Mouse (Mus musculus) MEL (cell line): Measurements from ENCODE around the gene Slamf8. TPM values are rescaled to one million over a fixed set of nuclear protein-coding genes. Genes with fewer than 3 reads are reported as not detected.

Source experiments
- DNase-seq: peaks from one replicate; pipeline ENCODE4 v3.0.0; 2011; ENCODE audit warnings: low read depth, low spot score
- H3K27ac ChIP-seq: 2 replicates; pipeline ENCODE4 v1.5.1; 2012; ENCODE audit warnings: low read depth, mild to moderate bottlenecking, control low read depth, low read length, moderate library complexity; ENCODE audit not compliant: control insufficient read depth
- H3K27me3 ChIP-seq, 2 experiments: fragments of 150-350 bp in 1 of 2; sonication (generic) in 1 of 2; 2 replicates each; pipeline ENCODE4 v1.6.1; 2012; ENCODE audit warnings: low read length in 2 of 2, mild to moderate bottlenecking in 2 of 2, improper control_type of control experiment in 1 of 2, moderate library complexity in 1 of 2; ENCODE audit not compliant: insufficient read depth in 2 of 2, control insufficient read depth in 1 of 2
- H3K36me3 ChIP-seq, 2 experiments: 2 replicates each; pipeline ENCODE4 v1.6.1; 2012 to 2014; ENCODE audit warnings: low read length in 2 of 2, improper control_type of control experiment in 1 of 2, inconsistent platforms in 1 of 2, mild to moderate bottlenecking in 1 of 2; ENCODE audit not compliant: insufficient read depth in 2 of 2, control insufficient read depth in 1 of 2
- H3K4me1 ChIP-seq, 2 experiments: fragments of 150-350 bp in 1 of 2; sonication (generic) in 1 of 2; 2 replicates each; pipeline ENCODE4 v1.6.1; 2012; ENCODE audit warnings: low read length in 2 of 2, improper control_type of control experiment in 1 of 2, mild to moderate bottlenecking in 1 of 2; ENCODE audit not compliant: insufficient read depth in 2 of 2, control insufficient read depth in 1 of 2
- H3K4me3 ChIP-seq, 2 experiments: fragments of 150-350 bp in 1 of 2; sonication (generic) in 1 of 2; 2 replicates each; pipeline ENCODE4 v1.5.1; 2012; ENCODE audit warnings: low read depth in 2 of 2, low read length in 2 of 2, mild to moderate bottlenecking in 2 of 2, moderate library complexity in 2 of 2, control low read depth in 1 of 2, improper control_type of control experiment in 1 of 2; ENCODE audit not compliant: control insufficient read depth in 1 of 2, insufficient read depth in 1 of 2
- H3K79me2 ChIP-seq: 2 replicates; pipeline ENCODE4 v1.6.1; 2012; ENCODE audit warnings: mild to moderate bottlenecking, low read length, moderate library complexity; ENCODE audit not compliant: control insufficient read depth, poor library complexity, insufficient read depth
- H3K9ac ChIP-seq: 2 replicates; pipeline ENCODE4 v1.6.1; 2012; ENCODE audit warnings: low read depth, mild to moderate bottlenecking, control low read depth, low read length, moderate library complexity; ENCODE audit not compliant: control insufficient read depth, poor library complexity, severe bottlenecking
- H3K9me3 ChIP-seq: fragments of 150-350 bp; sonication (generic); replicated peaks from 2 replicates; pipeline ENCODE4 v1.6.1; 2012; ENCODE audit warnings: mild to moderate bottlenecking, low read length, improper control_type of control experiment, moderate library complexity; ENCODE audit not compliant: insufficient read depth
- BHLHE40 ChIP-seq: IDR thresholded peaks from 2 replicates; pipeline ENCODE4 v1.6.1; 2012; ENCODE audit warnings: low read depth, mild to moderate bottlenecking, inconsistent platforms, low read length, improper control_type of control experiment, borderline replicate concordance
- CHD1 ChIP-seq: IDR thresholded peaks from 2 replicates; pipeline ENCODE4 v1.6.1; 2012; ENCODE audit warnings: low read depth, mild to moderate bottlenecking, inconsistent platforms, low read length, improper control_type of control experiment
- CTCF ChIP-seq, 3 experiments: IDR thresholded peaks in 2 of 3; conservative IDR thresholded peaks in 1 of 3; 2 replicates each; pipeline ENCODE4 v1.5.1; 2011 to 2012; ENCODE audit warnings: low read length in 3 of 3, low read depth in 2 of 3, mild to moderate bottlenecking in 2 of 3, improper control_type of control experiment in 1 of 3, inconsistent platforms in 1 of 3, mixed read lengths in 1 of 3, moderate library complexity in 1 of 3; ENCODE audit not compliant: control insufficient read depth in 1 of 3, insufficient read depth in 1 of 3, poor library complexity in 1 of 3, severe bottlenecking in 1 of 3
- E2F4 ChIP-seq: IDR thresholded peaks from 2 replicates; pipeline ENCODE4 v1.6.1; 2011; ENCODE audit warnings: low read depth, low read length, improper control_type of control experiment, borderline replicate concordance
- ELF1 ChIP-seq: IDR thresholded peaks from 2 replicates; pipeline ENCODE4 v1.6.1; 2014; ENCODE audit warnings: low read depth, mild to moderate bottlenecking, inconsistent platforms, low read length, improper control_type of control experiment, moderate library complexity
- GATA1 ChIP-seq: IDR thresholded peaks from 2 replicates; pipeline ENCODE4 v1.6.1; 2011; ENCODE audit warnings: low read depth, low read length, improper control_type of control experiment
- HCFC1 ChIP-seq: IDR thresholded peaks from 2 replicates; pipeline ENCODE4 v1.6.1; 2012; ENCODE audit warnings: low read depth, mild to moderate bottlenecking, inconsistent platforms, low read length, improper control_type of control experiment, moderate library complexity
- KAT2A ChIP-seq: conservative IDR thresholded peaks from 2 replicates; pipeline ENCODE4 v1.6.1; 2012; ENCODE audit warnings: low read depth, low read length, improper control_type of control experiment, inconsistent platforms
- MAX ChIP-seq: IDR thresholded peaks from 2 replicates; pipeline ENCODE4 v1.6.1; 2011; ENCODE audit warnings: low read length, improper control_type of control experiment
- MAZ ChIP-seq: IDR thresholded peaks from 2 replicates; pipeline ENCODE4 v1.6.1; 2012; ENCODE audit warnings: low read depth, mild to moderate bottlenecking, inconsistent platforms, low read length, improper control_type of control experiment
- MXI1 ChIP-seq: IDR thresholded peaks from 2 replicates; pipeline ENCODE4 v1.6.1; 2011; ENCODE audit warnings: mild to moderate bottlenecking, low read depth, low read length, improper control_type of control experiment
- MYB ChIP-seq: IDR thresholded peaks from 2 replicates; pipeline ENCODE4 v1.6.1; 2011; ENCODE audit warnings: mild to moderate bottlenecking, low read depth, low read length, improper control_type of control experiment
- MYC ChIP-seq: IDR thresholded peaks from 2 replicates; pipeline ENCODE4 v1.6.1; 2011; ENCODE audit warnings: low read depth, mild to moderate bottlenecking, low read length, improper control_type of control experiment, moderate library complexity
- NELFE ChIP-seq: IDR thresholded peaks from 2 replicates; pipeline ENCODE4 v1.6.1; 2011; ENCODE audit warnings: low read depth, low read length, improper control_type of control experiment
- NRF1 ChIP-seq: IDR thresholded peaks from 2 replicates; pipeline ENCODE4 v1.6.1; 2014; ENCODE audit warnings: low read depth, mild to moderate bottlenecking, inconsistent platforms, low read length, improper control_type of control experiment, moderate library complexity; ENCODE audit not compliant: poor library complexity, insufficient read depth, severe bottlenecking
- POLR2A ChIP-seq, 2 experiments: IDR thresholded peaks; 2 replicates each; pipeline ENCODE4 v1.6.1; 2011 to 2012; ENCODE audit warnings: low read length in 2 of 2, mild to moderate bottlenecking in 2 of 2, control low read depth in 1 of 2, improper control_type of control experiment in 1 of 2, low read depth in 1 of 2, moderate library complexity in 1 of 2; ENCODE audit not compliant: control insufficient read depth in 1 of 2, insufficient read depth in 1 of 2, poor library complexity in 1 of 2
- POLR2AphosphoS5 ChIP-seq: IDR thresholded peaks from 2 replicates; pipeline ENCODE4 v1.6.1; 2012; ENCODE audit warnings: low read depth, borderline replicate concordance, mild to moderate bottlenecking, inconsistent platforms, low read length, moderate library complexity, mixed read lengths
- RAD21 ChIP-seq: IDR thresholded peaks from 2 replicates; pipeline ENCODE4 v1.6.1; 2011; ENCODE audit warnings: mild to moderate bottlenecking, low read depth, low read length, improper control_type of control experiment
- SIN3A ChIP-seq: IDR thresholded peaks from 2 replicates; pipeline ENCODE4 v1.6.1; 2012; ENCODE audit warnings: low read length, improper control_type of control experiment, inconsistent platforms
- SMC3 ChIP-seq: IDR thresholded peaks from 2 replicates; pipeline ENCODE4 v1.6.1; 2011; ENCODE audit warnings: low read depth, low read length, improper control_type of control experiment
- TAL1 ChIP-seq: IDR thresholded peaks from 2 replicates; pipeline ENCODE4 v1.6.1; 2012; ENCODE audit warnings: mild to moderate bottlenecking, inconsistent platforms, low read length, moderate library complexity, mixed read lengths
- TCF12 ChIP-seq: IDR thresholded peaks from 2 replicates; pipeline ENCODE4 v1.6.1; 2014; ENCODE audit warnings: low read depth, mild to moderate bottlenecking, inconsistent platforms, low read length, improper control_type of control experiment, moderate library complexity
- USF1 ChIP-seq: IDR thresholded peaks from 2 replicates; pipeline ENCODE4 v1.6.1; 2014; ENCODE audit warnings: low read depth, mild to moderate bottlenecking, inconsistent platforms, low read length, improper control_type of control experiment, moderate library complexity
- ZC3H11A ChIP-seq: IDR thresholded peaks from 2 replicates; pipeline ENCODE4 v1.6.1; 2012; ENCODE audit warnings: low read depth, mild to moderate bottlenecking, inconsistent platforms, low read length, improper control_type of control experiment
- ZKSCAN1 ChIP-seq: IDR thresholded peaks from 2 replicates; pipeline ENCODE4 v1.6.1; 2012; ENCODE audit warnings: low read depth, mild to moderate bottlenecking, inconsistent platforms, low read length, improper control_type of control experiment, moderate library complexity
- ZNF384 ChIP-seq: IDR thresholded peaks from 2 replicates; pipeline ENCODE4 v1.6.1; 2012; ENCODE audit warnings: low read depth, mild to moderate bottlenecking, inconsistent platforms, low read length, improper control_type of control experiment
- polyA plus RNA-seq, 2 experiments: library from polyadenylated mRNA; stranded (reverse) in 1 of 2; unstranded in 1 of 2; fragments of >175 nt in 1 of 2; fragments of >200 nt in 1 of 2; gene quantifications; 2 replicates each; pipeline versions ENCODE4 v1.2.1 to v1.2.4; 2012; ENCODE audit warnings: low replicate concordance in 2 of 2, low read depth in 1 of 2; ENCODE audit not compliant: insufficient read length in 2 of 2, insufficient read depth in 1 of 2, missing spikeins in 1 of 2
- total RNA-seq: library from RNA; depleted of rRNA; stranded (reverse); fragments of 300-350 nt; gene quantifications from 2 replicates; pipeline ENCODE4 v1.2.3, GENCODE M21; 2012

The Slamf8 gene
- total and polyA plus RNA-seq, 3 experiments, result not detected

DNA sequence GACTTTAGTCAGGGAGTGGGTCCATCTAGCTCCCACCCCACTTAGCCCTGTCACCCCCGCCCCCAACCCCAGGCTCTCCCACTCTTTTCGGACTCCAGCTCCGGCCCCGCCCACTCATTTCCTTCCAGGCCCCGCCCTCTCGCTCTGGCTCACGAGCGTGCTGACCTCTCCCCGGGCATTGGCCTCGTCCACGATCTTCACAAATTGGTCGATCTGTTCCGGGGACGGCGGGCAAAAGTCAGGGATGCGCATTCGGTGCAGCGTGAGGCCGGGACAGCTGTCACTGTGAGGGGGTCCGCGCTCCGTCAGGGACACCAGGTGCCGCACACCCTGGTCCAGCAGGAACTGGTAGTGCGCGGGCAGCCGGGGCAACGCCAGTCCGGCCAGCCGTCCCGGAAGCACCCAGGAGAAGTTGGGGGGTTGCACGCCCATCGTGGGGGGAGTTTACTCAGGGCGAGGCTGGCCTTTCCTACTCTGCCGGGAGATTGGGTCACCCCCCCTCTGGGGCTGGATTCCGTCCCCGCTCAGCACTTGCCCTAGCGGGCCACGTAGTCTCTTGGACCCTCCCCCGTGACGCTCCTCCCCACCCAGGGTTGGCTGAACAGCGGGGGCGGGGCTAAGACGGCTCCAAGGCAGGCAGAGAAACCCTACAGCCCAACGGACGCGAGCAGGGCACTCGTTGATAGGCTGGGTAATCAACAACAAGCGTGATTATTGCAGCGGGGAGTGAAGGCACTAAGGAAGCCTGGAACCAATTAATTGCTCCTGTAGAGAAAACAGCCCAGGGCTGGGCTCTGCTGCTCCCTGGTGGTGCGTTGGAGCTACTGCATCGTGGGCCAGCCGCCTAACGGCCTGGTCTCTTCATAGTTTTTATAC is 42.3 kb upstream of the Slamf8 start, which contains the start of gene Dusp23:
Gene Dusp23, minus strand, starts transcription at position 512 of the 876 bp plus-strand sequence.
- H3K27ac ChIP-seq, result peak within 1 kb of the TSS; percentile 58
- DNase-seq, result peak; percentile 97
- TF ChIP-seq NELFE (no peak; the same call in 1 of the 2 replicates), BHLHE40 (peak; percentile 45), MYB (peak; percentile 84), MAX (peak; percentile 63; the same call in 1 of the 2 replicates), ZC3H11A (peak; percentile 81), CHD1 (no peak), NRF1 (0 out of 2 replicates have a peak, but pooled peaks have one; percentile 19), TCF12 (peak; percentile 43), SMC3 (peak; percentile 91), MYC (0 out of 2 replicates have a peak, but pooled peaks have one; percentile 57), CTCF (IDR thresholded peaks at IDR 0.05 in 2 of 3, conservative IDR thresholded peaks at IDR 0.05 in 1 of 3; ENCODE audit: control insufficient read depth in 1 of 3, insufficient read depth in 1 of 3, low read depth in 2 of 3, low read length in 3 of 3, poor library complexity in 1 of 3, severe bottlenecking in 1 of 3) (peak; percentile 86 to 97 (median 93)), POLR2AphosphoS5 (no peak), ELF1 (peak; percentile 73), RAD21 (peak; percentile 94), SIN3A (peak; percentile 76), MAZ (peak; percentile 54; the same call in 1 of the 2 replicates), KAT2A (peak; percentile 57; the same call in 1 of the 2 replicates), MXI1 (peak; percentile 72; the same call in 1 of the 2 replicates), POLR2A (IDR thresholded peaks at IDR 0.05; ENCODE audit: control insufficient read depth in 1 of 2, insufficient read depth in 1 of 2, low read depth in 1 of 2, low read length in 2 of 2, poor library complexity in 1 of 2) (peak; percentile 43 to 47; a peak in 2 of 4 replicates), TAL1 (no peak), USF1 (0 out of 2 replicates have a peak, but pooled peaks have one; percentile 55), ZKSCAN1 (no peak), E2F4 (no peak), GATA1 (no peak), HCFC1 (peak; percentile 84), ZNF384 (no peak)

More for the DNA sequence above, 42.3 kb upstream of the Slamf8 start, which contains the start of gene Dusp23:
- Histone ChIP-seq H3K27me3 (peaks cover under 1 to 2% of the 10 kb centered on the region in 2 experiments; a peak in 3 of 4 replicates), H3K79me2 (no peaks in the 10 kb centered on the region), H3K9ac (peak within 1 kb of the TSS; percentile 79), H3K9me3 (no peaks in the 10 kb centered on the region), H3K4me3 (peak within 1 kb of the TSS; percentile 89 to 92), H3K36me3 (no peaks in the 10 kb centered on the region), H3K4me1 (no peaks in the 10 kb centered on the region; a peak in 1 of 4 replicates)
